Mouse (Mus musculus) neutrophil, adult 5-6 weeks (primary cell): Measurements from ENCODE around the gene Xirp1. TPM values are rescaled to one million over a fixed set of nuclear protein-coding genes. Genes with fewer than 3 reads are reported as not detected.

Experiments used
- ATAC-seq: fragments of 151-379, 151-347 bp; 2 replicates; pipeline ENCODE4 v1.8.0; 2017; ENCODE audit warnings: mild to moderate bottlenecking, moderate TSS enrichment; ENCODE audit not compliant: insufficient number of reproducible peaks, poor library complexity, low FRiP score, severe bottlenecking; ENCODE audit errors: extremely low read depth
- total RNA-seq: library from RNA; stranded (forward); fragments of 200-1000 nt; gene quantifications from 2 replicates; pipeline ENCODE4 v1.2.3, GENCODE M21; 2017

The Xirp1 gene
- total RNA-seq, 1 experiment from 2014 or later: not detected

GRCm38 (mm10) chr9:119977557-119978060, 45.8 kb downstream of the Xirp1 start:
- no peak for ATAC-seq

GRCm38 (mm10) chr9:119976704-119977556, 46.5 kb downstream of the Xirp1 start:
- ATAC-seq: peak; percentile 4; the same call in 1 of the 2 replicates

GRCm38 (mm10) chr9:119975286-119975685, 48.1 kb downstream of the Xirp1 start:
- ATAC-seq: no peak

GRCm38 (mm10) chr9:119974609-119975008, 48.8 kb downstream of the Xirp1 start:
- no peak for ATAC-seq

- ATAC-seq: no peak
These were observed 49.4 kb downstream of the Xirp1 start for GRCm38 (mm10) chr9:119973869-119974520.

GRCm38 (mm10) chr9:119973281-119973680, 50.1 kb downstream of the Xirp1 start:
- ATAC-seq: no peak

GRCm38 (mm10) chr9:119972582-119972981, 50.8 kb downstream of the Xirp1 start:
- no peak for ATAC-seq

GRCm38 (mm10) chr9:119972166-119972565, 51.2 kb downstream of the Xirp1 start:
- ATAC-seq: no peak

- ATAC-seq: no peak
These were observed 52.4 kb downstream of the Xirp1 start for GRCm38 (mm10) chr9:119970763-119971656.

GRCm38 (mm10) chr9:119970221-119970620, 53.2 kb downstream of the Xirp1 start:
- ATAC-seq: no peak

- ATAC-seq: no peak
These were observed 53.6 kb downstream of the Xirp1 start for GRCm38 (mm10) chr9:119969811-119970210.

GRCm38 (mm10) chr9:119966221-119966910, 57.0 kb downstream of the Xirp1 start:
- ATAC-seq: no peak

- ATAC-seq: no peak
These were observed 58.2 kb downstream of the Xirp1 start for GRCm38 (mm10) chr9:119965186-119965585.

- no peak for ATAC-seq
These were observed 59.2 kb downstream of the Xirp1 start for GRCm38 (mm10) chr9:119964206-119964605.

Other genes with a start within 250 kb of the Xirp1 start
- gene Scn11a, start 198.1 kb downstream of the Xirp1 start, total RNA-seq: not detected in 2 replicates
- gene Wdr48, start 128.7 kb downstream of the Xirp1 start, total RNA-seq: 90.0 and 97.9 TPM in 2 replicates
- gene Gorasp1, start 86.0 kb downstream of the Xirp1 start, total RNA-seq: 1.7 and 3.6 TPM in 2 replicates
- 0.35 TPM in 1 of 2 replicates, not detected in the other for gene Ttc21a, start 86.0 kb downstream of the Xirp1 start, total RNA-seq
- gene Csrnp1, start 38.9 kb downstream of the Xirp1 start, total RNA-seq: 105 and 114 TPM in 2 replicates
- gene Cx3cr1, start 46.3 kb upstream of the Xirp1 start, total RNA-seq: 12.9 and 15.5 TPM in 2 replicates
- gene Ccr8, start 68.5 kb upstream of the Xirp1 start, total RNA-seq: not detected in 2 replicates
- gene Slc25a38, start 86.8 kb upstream of the Xirp1 start, total RNA-seq: 25.1 and 29.1 TPM in 2 replicates
- gene Rpsa, start 104.1 kb upstream of the Xirp1 start, total RNA-seq: 1,686 and 1,792 TPM in 2 replicates
- gene Mobp, start 126.1 kb upstream of the Xirp1 start, total RNA-seq: not detected in 2 replicates